Mouse (Mus musculus) E14TG2a.4 (cell line): ENCODE measurements at regions not wholly inside any gene's neighbourhood (a gene's known extent, or its start where the extent isn't known, plus 50 kb on each side); places are given as distances from the start of the nearest gene placed in this dataset.

Source experiments
- CTCF ChIP-seq: conservative IDR thresholded peaks from 2 replicates; pipeline ENCODE4 v1.5.1; 2014; ENCODE audit warnings: low read length
- NANOG ChIP-seq: IDR thresholded peaks from 2 replicates; pipeline ENCODE4 v1.6.1; 2014; ENCODE audit warnings: borderline replicate concordance, low read length, mixed read lengths
- POU5F1 ChIP-seq: IDR thresholded peaks from 2 replicates; pipeline ENCODE4 v1.6.1; 2014; ENCODE audit warnings: low read length, borderline replicate concordance

GRCm38 (mm10) chr2:179277204-179277886 lies 164.9 kb upstream of the Cdh4 start:
- no peak for TF ChIP-seq CTCF
- no peak for TF ChIP-seq NANOG
- no peak for TF ChIP-seq POU5F1
